Mouse (Mus musculus) E14TG2a.4 (cell line): ENCODE measurements around the gene Hspg2.

Experiments used
- CTCF ChIP-seq: conservative IDR thresholded peaks from 2 replicates; pipeline ENCODE4 v1.5.1; 2014; ENCODE audit warnings: low read length
- NANOG ChIP-seq: IDR thresholded peaks from 2 replicates; pipeline ENCODE4 v1.6.1; 2014; ENCODE audit warnings: borderline replicate concordance, low read length, mixed read lengths
- POU5F1 ChIP-seq: IDR thresholded peaks from 2 replicates; pipeline ENCODE4 v1.6.1; 2014; ENCODE audit warnings: low read length, borderline replicate concordance

GRCm38 (mm10) chr4:137580299-137580698 lies 111.7 kb downstream of the Hspg2 start:
- TF ChIP-seq CTCF (no peak), NANOG (no peak), POU5F1 (no peak)
